Comparison of ENCODE assay signal across 8 mouse cellular contexts in the genomic region with DNA sequence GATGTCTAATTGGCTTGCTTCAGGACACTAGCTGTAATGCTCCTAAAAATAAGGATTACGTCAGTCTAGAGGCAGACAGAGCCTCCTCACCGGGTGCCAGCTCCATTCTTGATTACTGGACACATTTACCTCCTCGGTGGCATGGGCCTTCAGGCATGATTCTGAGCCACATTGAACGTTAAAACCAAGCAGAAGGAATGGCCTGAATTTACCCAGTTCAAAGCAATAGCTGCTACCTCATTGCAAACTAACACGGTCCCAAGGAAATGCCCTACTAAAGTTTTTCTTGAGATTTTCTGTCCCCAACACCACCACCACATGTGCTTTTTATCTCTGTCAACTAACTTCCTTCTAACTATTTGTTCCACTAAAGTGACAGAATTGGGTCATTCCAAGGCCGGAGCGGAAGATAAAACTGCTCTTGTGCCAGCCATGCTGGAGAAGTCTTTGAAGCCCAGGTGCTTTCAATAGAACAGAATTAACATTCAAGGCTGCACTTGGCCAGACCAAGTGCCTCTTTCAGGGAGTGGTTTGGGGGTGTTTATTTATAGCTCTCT.
A peak's percentile ranks its signal among the peaks of the same experiment; 100 is the strongest.
DNase-seq lines count a peak whose midpoint lies in the region; ATAC-seq and TF ChIP-seq lines count a peak whose summit lies in the region.

No protein-coding gene starts in this region.

- H3K4me3 ChIP-seq in limb, embryonic 11.5 days (ENCODE audit: low read depth, low read length): no peak overlapping the region
- H3K4me3 ChIP-seq in limb, embryonic 10.5 days: no peak overlapping the region
- H3K4me3 ChIP-seq in cerebellum, adult 2 months (replicated peaks; ENCODE audit: insufficient read depth, low read depth, low read length): no peak overlapping the region
- H3K4me3 ChIP-seq in intestine, embryonic 16.5 days (ENCODE audit: low read length): no peak overlapping the region

- peaks cover 4% of the 10 kb centered on the region; the same call in 1 of the 2 replicates for H3K9me3 ChIP-seq in limb, embryonic 11.5 days (ENCODE audit: control insufficient read depth, low read length)
- H3K9me3 ChIP-seq in limb, embryonic 10.5 days (replicated peaks): no peaks in the 10 kb centered on the region
- H3K9me3 ChIP-seq in intestine, embryonic 16.5 days (ENCODE audit: control insufficient read depth, low read length): no peaks in the 10 kb centered on the region

- TF ChIP-seq POLR2A in cerebellum, adult 2 months (IDR thresholded peaks at IDR 0.05; ENCODE audit: borderline replicate concordance, insufficient read depth, low read length): no peak

- TF ChIP-seq CTCF in cerebellum, adult 2 months (IDR thresholded peaks at IDR 0.05; ENCODE audit: borderline replicate concordance, insufficient read depth, low read depth, low read length): no peak

- no peak overlapping the region for H3K4me2 ChIP-seq in limb, embryonic 11.5 days (ENCODE audit: low read depth, severe bottlenecking)
- no peak overlapping the region for H3K4me2 ChIP-seq in intestine, embryonic 16.5 days (ENCODE audit: low read depth, low read length)

- no peaks in the 10 kb centered on the region for H3K36me3 ChIP-seq in limb, embryonic 11.5 days (ENCODE audit: control insufficient read depth, insufficient read depth, low read length)
- H3K36me3 ChIP-seq in limb, embryonic 10.5 days: no peaks in the 10 kb centered on the region
- H3K36me3 ChIP-seq in intestine, embryonic 16.5 days (ENCODE audit: control insufficient read depth, insufficient read depth, low read length): no peaks in the 10 kb centered on the region

- no peak overlapping the region for H3K27ac ChIP-seq in limb, embryonic 11.5 days (replicated peaks; ENCODE audit: low read depth, low read length)
- no peak overlapping the region for H3K27ac ChIP-seq in limb, embryonic 10.5 days
- H3K27ac ChIP-seq in cerebellum, adult 2 months (ENCODE audit: insufficient read depth, low read length): peak overlapping the region; percentile 56
- H3K27ac ChIP-seq in intestine, embryonic 16.5 days (ENCODE audit: low read length): no peak overlapping the region

- H3K4me1 ChIP-seq in limb, embryonic 11.5 days (ENCODE audit: control insufficient read depth, insufficient read depth, low read length): no peaks in the 10 kb centered on the region
- peaks cover 19% of the 10 kb centered on the region for H3K4me1 ChIP-seq in limb, embryonic 10.5 days
- peaks cover 15% of the 10 kb centered on the region for H3K4me1 ChIP-seq in cerebellum, adult 2 months (ENCODE audit: control insufficient read depth, insufficient read depth, low read length)
- no peaks in the 10 kb centered on the region for H3K4me1 ChIP-seq in intestine, embryonic 16.5 days (ENCODE audit: control insufficient read depth, insufficient read depth, low read length)

- H3K9ac ChIP-seq in limb, embryonic 11.5 days (ENCODE audit: low read length): no peak overlapping the region
- H3K9ac ChIP-seq in intestine, embryonic 16.5 days (ENCODE audit: low read depth, low read length): no peak overlapping the region

- no peak for ATAC-seq in limb, embryonic 11.5 days (ENCODE audit: insufficient number of reproducible peaks, low FRiP score, low TSS enrichment, low read depth)
- no peak for ATAC-seq in intestine, embryonic 16.5 days

- no peaks in the 10 kb centered on the region for H3K27me3 ChIP-seq in limb, embryonic 11.5 days (ENCODE audit: control insufficient read depth, insufficient read depth, low read length)
- H3K27me3 ChIP-seq in limb, embryonic 10.5 days (ENCODE audit: low read depth, poor library complexity, severe bottlenecking): no peaks in the 10 kb centered on the region
- no peaks in the 10 kb centered on the region for H3K27me3 ChIP-seq in cerebellum, adult 2 months (ENCODE audit: control insufficient read depth, insufficient read depth, low read length)
- H3K27me3 ChIP-seq in intestine, embryonic 16.5 days (replicated peaks; ENCODE audit: control insufficient read depth, insufficient read depth, low read length): no peaks in the 10 kb centered on the region

- 18% methylated on average over 7 of the region's 7 CpGs for WGBS in limb, embryonic 11.5 days
- 23% methylated on average over 7 of the region's 7 CpGs for WGBS in limb, embryonic 10.5 days
- WGBS in cerebellum, adult 2 months: 2% methylated on average over 7 of the region's 7 CpGs
- 75% methylated on average over 7 of the region's 7 CpGs for WGBS in intestine, embryonic 16.5 days

- DNase-seq in limb, embryonic 11.5 days (ENCODE audit: low spot score): peak; percentile 34
- DNase-seq in limb, embryonic 10.5 days (ENCODE audit: low spot score): no peak
- DNase-seq in cerebellum, adult 2 months: peak; percentile 77 to 93
- DNase-seq in frontal cortex, adult 2 months (ENCODE audit: extremely low spot score in 1 of 2, low spot score in 1 of 2): peak; percentile 41
- peak; percentile 35 for DNase-seq in layer of hippocampus, adult 9-11 months
- peak; percentile 61 for DNase-seq in retina, postnatal 1 day
- no peak for DNase-seq in natural killer cell, adult 2 months (ENCODE audit: low spot score in 2 of 2)

Comparison
In these comparisons a context has a peak if more than half of its experiments do, and no peak if none do; other contexts are left out.
1. DNase-seq: peak in limb, embryonic 11.5 days (single experiment), cerebellum, adult 2 months (2 of 2), frontal cortex, adult 2 months (2 of 2), layer of hippocampus, adult 9-11 months (single experiment) and retina, postnatal 1 day (single experiment); none in limb, embryonic 10.5 days (single experiment) and natural killer cell, adult 2 months (0 of 2).